Mouse (Mus musculus) gastrocnemius, postnatal 25 days (tissue): ENCODE results near the gene Zfp109. TPM values are rescaled to one million over a fixed set of nuclear protein-coding genes. Genes with fewer than 3 reads are reported as not detected.
A peak's percentile ranks its signal among the peaks of the same experiment; 100 is the strongest.

ENCODE experiments used
- DNase-seq: peaks from one replicate; pipeline ENCODE4 v3.0.0; 2022
- total RNA-seq, 2 experiments: library from RNA; stranded (reverse); gene quantifications; 1 replicate in 1 of 2; 2 replicates in 1 of 2; pipeline ENCODE4 v1.2.3; 2021

Gene Zfp109
- total RNA-seq, 2 experiments from 2014 or later, result 2.2 TPM

DNA sequence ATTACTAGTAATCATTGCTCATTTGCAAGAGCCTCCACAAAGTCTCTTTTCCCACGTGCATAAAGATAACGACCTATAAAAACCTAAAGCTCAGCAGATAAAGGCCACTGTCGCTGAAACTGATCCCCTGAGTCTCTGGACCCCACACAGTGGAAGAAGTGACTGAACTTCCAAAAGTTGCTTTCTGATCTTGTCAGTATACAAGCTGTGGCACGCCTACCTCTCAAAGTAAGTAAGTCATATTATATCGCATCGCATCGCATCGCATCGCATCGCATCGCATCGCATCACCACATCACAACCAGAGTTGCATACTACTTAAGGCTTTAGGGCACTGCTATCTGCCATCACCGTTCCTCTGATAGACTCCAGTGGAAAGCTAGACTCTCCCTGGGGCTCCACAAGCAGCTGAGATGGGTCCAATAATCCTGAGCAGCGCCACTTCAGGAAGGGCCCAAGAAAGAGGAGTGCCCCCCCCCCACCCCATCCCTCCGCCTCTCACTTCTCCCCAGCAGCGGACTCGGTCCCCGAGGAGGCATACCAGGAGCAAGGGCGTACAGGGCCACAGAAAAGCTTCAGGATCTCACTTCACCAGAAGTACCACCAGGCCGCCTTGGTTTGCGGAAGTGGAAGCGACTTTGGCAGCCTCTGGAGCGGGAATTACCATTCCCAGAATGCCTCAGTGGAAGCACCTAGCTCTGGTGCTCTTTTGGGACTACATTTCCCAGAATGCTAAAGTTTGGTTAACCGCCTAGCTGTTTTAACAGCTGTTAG lies 29.7 kb downstream of the Zfp109 start:
- DNase-seq, result peak; percentile 70

DNA sequence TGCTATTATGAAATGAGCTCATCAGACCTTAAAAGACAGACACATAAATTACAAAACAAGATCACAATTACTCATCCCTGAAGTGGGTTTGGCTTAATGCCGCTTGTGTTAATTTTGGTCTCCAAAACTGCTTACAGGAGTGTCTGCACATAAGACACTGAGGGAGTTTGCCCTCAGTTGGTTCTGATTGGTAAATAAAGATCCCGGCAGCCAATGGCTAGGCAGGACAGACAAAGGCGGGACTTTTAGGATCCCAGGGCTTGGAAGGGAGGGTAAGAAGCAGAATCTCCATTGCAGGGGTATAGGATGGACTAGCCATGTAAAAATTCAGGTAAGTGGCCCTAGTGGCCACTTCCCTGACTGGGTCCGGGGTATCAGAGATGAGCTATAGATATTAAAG lies 40.4 kb downstream of the Zfp109 start:
- DNase-seq, result no peak

DNA sequence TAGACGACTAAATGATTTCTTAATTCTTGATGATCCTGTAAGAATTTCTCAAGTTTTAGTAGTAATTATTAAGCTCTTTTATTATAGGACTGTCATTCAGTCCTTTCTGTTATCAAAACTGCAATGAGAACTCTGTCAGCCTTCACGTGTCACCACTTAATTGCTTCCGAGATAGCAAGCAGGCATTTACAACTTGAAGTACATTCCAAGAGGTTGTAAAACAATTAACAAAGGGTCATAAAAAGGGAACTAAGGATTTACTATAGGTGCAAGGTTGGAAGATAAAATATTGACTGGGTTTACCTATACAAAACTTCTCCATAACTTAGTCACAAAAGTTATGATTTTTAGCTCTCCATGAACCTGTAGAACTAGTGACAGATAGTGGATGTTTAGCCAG lies 44.2 kb downstream of the Zfp109 start:
- no peak for DNase-seq

DNA sequence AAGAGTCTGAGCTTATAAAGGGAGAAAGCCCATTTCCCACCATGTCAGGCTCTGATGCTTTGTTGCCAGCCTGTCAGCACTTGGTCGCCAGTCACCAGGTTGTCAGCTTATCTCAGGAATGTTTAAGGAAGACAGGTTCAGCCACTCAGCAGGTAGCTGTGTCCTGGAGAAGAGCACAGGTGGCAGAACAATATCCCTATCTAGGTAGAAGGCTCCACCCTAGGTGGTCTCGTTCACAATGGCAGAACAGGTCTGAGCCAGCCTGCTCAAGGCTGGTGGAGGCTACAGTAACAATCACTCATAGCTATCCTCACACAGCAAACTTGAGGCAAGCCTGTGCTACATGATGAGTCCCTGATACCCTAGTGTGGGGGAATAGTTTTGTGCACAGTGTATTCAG lies 46.0 kb downstream of the Zfp109 start:
- no peak for DNase-seq

DNA sequence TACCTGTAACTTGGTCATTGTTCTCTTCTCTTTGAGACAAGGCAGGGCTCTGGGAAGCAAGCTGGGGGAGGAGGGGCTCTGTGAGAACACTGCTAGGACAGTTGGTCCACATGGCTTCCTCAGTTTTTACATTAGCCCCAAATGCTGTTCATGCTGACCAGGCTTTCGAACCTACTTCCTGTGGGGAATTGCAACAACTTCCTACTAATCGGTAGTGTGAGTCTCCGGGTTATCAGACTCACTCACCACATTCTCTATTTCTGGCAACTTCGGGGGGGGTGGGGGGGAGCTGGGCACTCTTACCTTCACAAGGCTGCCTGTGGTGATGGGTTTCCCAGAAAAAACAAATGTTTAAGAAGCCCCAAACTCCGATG lies 47.8 kb downstream of the Zfp109 start:
- no peak for DNase-seq

DNA sequence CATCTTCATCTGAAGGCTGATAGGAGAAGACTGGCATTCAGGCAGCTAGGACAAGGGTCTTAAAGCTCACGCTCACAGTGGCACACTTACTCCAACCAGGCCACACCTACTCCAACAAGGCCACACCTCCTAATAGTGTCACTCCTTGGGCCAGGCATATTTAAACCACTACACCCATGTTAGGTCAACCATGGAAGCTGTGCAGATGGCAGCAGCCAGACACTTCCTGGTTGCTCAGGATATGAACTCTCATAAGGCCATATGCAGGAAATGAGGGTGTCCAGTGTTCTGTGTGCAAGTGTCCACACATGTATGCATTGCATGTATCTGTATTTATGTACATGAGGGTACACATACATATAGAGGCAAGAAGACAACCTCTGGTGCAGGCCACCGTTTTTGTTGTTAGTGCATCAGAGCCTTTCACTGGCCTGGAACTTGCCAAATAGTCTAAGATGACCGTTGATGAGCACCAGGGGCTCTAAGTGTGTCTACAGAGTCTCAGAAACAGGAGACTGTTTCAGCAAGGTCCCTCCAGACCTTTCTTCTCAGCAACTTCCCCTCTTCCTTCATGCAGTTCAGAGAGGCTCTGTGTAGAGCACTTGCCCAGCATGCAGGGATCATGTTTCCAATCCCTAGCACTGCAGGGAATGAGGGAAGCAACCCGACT lies 48.3 kb downstream of the Zfp109 start:
- no peak for DNase-seq

DNA sequence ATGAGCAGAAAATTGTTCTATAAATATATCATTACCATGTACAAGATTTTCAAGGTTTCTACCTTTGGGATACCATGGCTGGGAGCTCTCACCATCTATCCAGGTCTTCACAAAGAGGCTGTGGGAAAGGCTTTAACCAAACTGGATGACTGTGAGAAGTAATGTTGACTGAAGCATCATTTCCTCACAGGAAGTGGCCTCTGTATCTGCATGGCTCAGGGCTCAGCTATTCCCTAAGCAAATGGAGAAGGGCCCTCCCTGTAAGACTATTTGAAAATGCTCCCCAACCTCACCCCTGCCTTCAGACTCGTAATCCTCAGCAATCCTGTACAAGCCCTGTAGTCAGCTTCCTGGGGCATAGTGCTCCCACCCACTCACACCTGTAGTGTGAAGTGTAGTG lies 49.7 kb downstream of the Zfp109 start:
- DNase-seq, result no peak

Other genes starting within 250 kb of the Zfp109 start
- not detected for gene V1rd19, start 235.9 kb downstream of the Zfp109 start, total RNA-seq
- gene Vmn1r183, start 184.3 kb downstream of the Zfp109 start, total RNA-seq, result not detected
- gene Zfp180, start 155.6 kb downstream of the Zfp109 start, total RNA-seq, result 10 to 100 TPM; 10.3 TPM
- gene Zfp112, start 125.2 kb downstream of the Zfp109 start, total RNA-seq, result 1 to 10 TPM; 4.9 TPM
- 1 to 10 TPM; 4.1 to 4.6 TPM for gene Zfp235, start 103.4 kb downstream of the Zfp109 start, total RNA-seq
- gene Zfp114, start 62.5 kb downstream of the Zfp109 start, total RNA-seq, result not detected
- 1 to 10 TPM; 2.5 to 2.6 TPM for gene Zfp111, start 26.1 kb downstream of the Zfp109 start, total RNA-seq
- 1 to 10 TPM; 1.4 to 1.9 TPM for gene Zfp108, start 17.2 kb upstream of the Zfp109 start, total RNA-seq
- 1 to 10 TPM; 3.6 to 4.4 TPM for gene Zfp93, start 32.9 kb upstream of the Zfp109 start, total RNA-seq
- gene Zfp61, start 63.7 kb upstream of the Zfp109 start, total RNA-seq, result 1 to 10 TPM; 2.9 to 3.2 TPM
- gene Zfp94, start 79.1 kb upstream of the Zfp109 start, total RNA-seq, result 1 to 10 TPM; 1.3 to 1.8 TPM
- not detected for gene Tescl, start 96.4 kb upstream of the Zfp109 start, total RNA-seq
- gene Lypd5, start 111.6 kb upstream of the Zfp109 start, total RNA-seq, result not detected
- under 1 TPM; 0.13 to 0.70 TPM for gene Kcnn4, start 132.7 kb upstream of the Zfp109 start, total RNA-seq
- 10 to 100 TPM in 1 of 2 experiments, 1 to 10 TPM in 1; 8.2 to 11.0 TPM for gene Smg9, start 162.1 kb upstream of the Zfp109 start, total RNA-seq
- not detected for gene Irgc1, start 214.7 kb upstream of the Zfp109 start, total RNA-seq
- gene Plaur, start 224.9 kb upstream of the Zfp109 start, total RNA-seq, result under 1 TPM in 1 of 2 experiments, not detected in 1; 0.75 TPM
- gene Cadm4, start 244.5 kb upstream of the Zfp109 start, total RNA-seq, result 1 to 10 TPM; 4.4 to 4.5 TPM